Mouse (Mus musculus): ENCODE data around the gene Fign. TPM values are rescaled to one million over a fixed set of nuclear protein-coding genes. Genes with fewer than 3 reads are reported as not detected.

Gene Fign
- polyA plus RNA-seq, 1 experiment, result 3.8 TPM

GRCm38 (mm10) chr2:64096721-64097411 lies 972 bp downstream of the Fign start:
- WGBS, result 9% methylated on average over 12 of the region's 12 CpGs
- H3K27ac ChIP-seq (ENCODE audit: control insufficient read depth, insufficient read depth, low read depth, low read length, poor library complexity), result no peak overlapping the region
- TF ChIP-seq POLR2A (IDR thresholded peaks at IDR 0.05; ENCODE audit: borderline replicate concordance, control insufficient read depth, low read depth, low read length), result no peak
- TF ChIP-seq CTCF (IDR thresholded peaks at IDR 0.05; ENCODE audit: control insufficient read depth, insufficient read depth, low read length), result no peak
- no peaks in the 10 kb centered on the region for H3K4me1 ChIP-seq (ENCODE audit: control insufficient read depth, insufficient read depth, low read length)
- no peak overlapping the region for H3K4me3 ChIP-seq (replicated peaks; ENCODE audit: control insufficient read depth, low read depth, low read length)

GRCm38 (mm10) chr2:64096176-64096575 lies 1.7 kb downstream of the Fign start:
- no peak overlapping the region for H3K4me3 ChIP-seq (replicated peaks; ENCODE audit: control insufficient read depth, low read depth, low read length)
- 76% methylated on average over 5 of the region's 5 CpGs for WGBS

GRCm38 (mm10) chr2:64095561-64095960 lies 2.3 kb downstream of the Fign start:
- Histone ChIP-seq H3K27ac (ENCODE audit: control insufficient read depth, insufficient read depth, low read depth, low read length, poor library complexity) (no peak overlapping the region), H3K4me3 (replicated peaks; ENCODE audit: control insufficient read depth, low read depth, low read length) (no peak overlapping the region), H3K4me1 (ENCODE audit: control insufficient read depth, insufficient read depth, low read length) (no peaks in the 10 kb centered on the region)
- WGBS, result 75% methylated on average over 5 of the region's 5 CpGs
- no peak for TF ChIP-seq CTCF (IDR thresholded peaks at IDR 0.05; ENCODE audit: control insufficient read depth, insufficient read depth, low read length)
- TF ChIP-seq POLR2A (IDR thresholded peaks at IDR 0.05; ENCODE audit: borderline replicate concordance, control insufficient read depth, low read depth, low read length), result no peak

More at GRCm38 (mm10) chr2:64096176-64096575, 1.7 kb downstream of the Fign start:
- no peaks in the 10 kb centered on the region for H3K4me1 ChIP-seq (ENCODE audit: control insufficient read depth, insufficient read depth, low read length)
- H3K27ac ChIP-seq (ENCODE audit: control insufficient read depth, insufficient read depth, low read depth, low read length, poor library complexity), result no peak overlapping the region
- no peak for TF ChIP-seq CTCF (IDR thresholded peaks at IDR 0.05; ENCODE audit: control insufficient read depth, insufficient read depth, low read length)
- TF ChIP-seq POLR2A (IDR thresholded peaks at IDR 0.05; ENCODE audit: borderline replicate concordance, control insufficient read depth, low read depth, low read length), result no peak

GRCm38 (mm10) chr2:64093087-64093486 lies 4.8 kb downstream of the Fign start:
- Histone ChIP-seq H3K27ac (ENCODE audit: control insufficient read depth, insufficient read depth, low read depth, low read length, poor library complexity) (no peak overlapping the region), H3K4me3 (replicated peaks; ENCODE audit: control insufficient read depth, low read depth, low read length) (no peak overlapping the region), H3K4me1 (ENCODE audit: control insufficient read depth, insufficient read depth, low read length) (no peaks in the 10 kb centered on the region)
- TF ChIP-seq CTCF (IDR thresholded peaks at IDR 0.05; ENCODE audit: control insufficient read depth, insufficient read depth, low read length), result no peak
- TF ChIP-seq POLR2A (IDR thresholded peaks at IDR 0.05; ENCODE audit: borderline replicate concordance, control insufficient read depth, low read depth, low read length), result no peak
- WGBS, result 78% methylated on average over 6 of the region's 6 CpGs

- WGBS, result 78% methylated on average over 5 of the region's 5 CpGs
- TF ChIP-seq CTCF (IDR thresholded peaks at IDR 0.05; ENCODE audit: control insufficient read depth, insufficient read depth, low read length) (no peak), POLR2A (IDR thresholded peaks at IDR 0.05; ENCODE audit: borderline replicate concordance, control insufficient read depth, low read depth, low read length) (no peak)
- no peaks in the 10 kb centered on the region for H3K4me1 ChIP-seq (ENCODE audit: control insufficient read depth, insufficient read depth, low read length)
- no peak overlapping the region for H3K27ac ChIP-seq (ENCODE audit: control insufficient read depth, insufficient read depth, low read depth, low read length, poor library complexity)
- no peak overlapping the region for H3K4me3 ChIP-seq (replicated peaks; ENCODE audit: control insufficient read depth, low read depth, low read length)
Measured at GRCm38 (mm10) chr2:64083853-64084427, 13.9 kb downstream of the Fign start.

GRCm38 (mm10) chr2:64079765-64080164 lies 18.1 kb downstream of the Fign start:
- Histone ChIP-seq H3K4me1 (ENCODE audit: control insufficient read depth, insufficient read depth, low read length) (no peaks in the 10 kb centered on the region), H3K4me3 (replicated peaks; ENCODE audit: control insufficient read depth, low read depth, low read length) (no peak overlapping the region), H3K27ac (ENCODE audit: control insufficient read depth, insufficient read depth, low read depth, low read length, poor library complexity) (no peak overlapping the region)
- TF ChIP-seq CTCF (IDR thresholded peaks at IDR 0.05; ENCODE audit: control insufficient read depth, insufficient read depth, low read length) (no peak), POLR2A (IDR thresholded peaks at IDR 0.05; ENCODE audit: borderline replicate concordance, control insufficient read depth, low read depth, low read length) (no peak)
- 78% methylated on average over 4 of the region's 4 CpGs for WGBS

GRCm38 (mm10) chr2:64078551-64078950 lies 19.3 kb downstream of the Fign start:
- TF ChIP-seq POLR2A (IDR thresholded peaks at IDR 0.05; ENCODE audit: borderline replicate concordance, control insufficient read depth, low read depth, low read length), result no peak
- no peaks in the 10 kb centered on the region for H3K4me1 ChIP-seq (ENCODE audit: control insufficient read depth, insufficient read depth, low read length)
- H3K27ac ChIP-seq (ENCODE audit: control insufficient read depth, insufficient read depth, low read depth, low read length, poor library complexity), result no peak overlapping the region
- 72% methylated on average over 3 of the region's 3 CpGs for WGBS
- no peak overlapping the region for H3K4me3 ChIP-seq (replicated peaks; ENCODE audit: control insufficient read depth, low read depth, low read length)

GRCm38 (mm10) chr2:64077846-64078245 lies 20.0 kb downstream of the Fign start:
- Histone ChIP-seq H3K4me1 (ENCODE audit: control insufficient read depth, insufficient read depth, low read length) (no peaks in the 10 kb centered on the region), H3K4me3 (replicated peaks; ENCODE audit: control insufficient read depth, low read depth, low read length) (no peak overlapping the region), H3K27ac (ENCODE audit: control insufficient read depth, insufficient read depth, low read depth, low read length, poor library complexity) (no peak overlapping the region)
- no peak for TF ChIP-seq CTCF (IDR thresholded peaks at IDR 0.05; ENCODE audit: control insufficient read depth, insufficient read depth, low read length)
- no peak for TF ChIP-seq POLR2A (IDR thresholded peaks at IDR 0.05; ENCODE audit: borderline replicate concordance, control insufficient read depth, low read depth, low read length)
- WGBS, result 62% methylated on average over 2 of the region's 2 CpGs
